Mouse (Mus musculus): ENCODE results near the gene Asxl2. TPM values are rescaled to one million over a fixed set of nuclear protein-coding genes. Genes with fewer than 3 reads are reported as not detected.

Asxl2 gene
- total RNA-seq, 2 experiments from 2014 or later = 25.3 to 29.7 TPM

DNA sequence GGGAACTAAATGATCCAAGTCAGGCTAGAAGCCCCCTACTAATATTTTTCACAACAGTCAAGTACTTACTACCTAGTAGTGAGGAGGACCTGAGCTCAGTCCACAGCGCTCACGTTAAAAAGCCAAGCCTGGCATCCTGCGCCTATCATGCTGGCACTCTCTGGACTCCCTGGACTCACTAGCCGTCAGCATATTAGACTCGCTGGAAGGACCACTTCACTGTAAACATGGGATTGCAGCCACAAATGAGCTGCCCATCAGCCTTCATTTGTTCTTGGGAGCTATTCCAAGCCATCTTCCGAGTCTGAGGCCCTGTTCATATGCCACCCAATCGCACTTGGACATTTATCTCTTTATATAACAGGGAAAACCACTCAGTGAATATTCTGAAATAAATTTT, 114.2 kb downstream of the Asxl2 start:
- no peak for DNase-seq (ENCODE audit: low spot score in 2 of 2)

DNA sequence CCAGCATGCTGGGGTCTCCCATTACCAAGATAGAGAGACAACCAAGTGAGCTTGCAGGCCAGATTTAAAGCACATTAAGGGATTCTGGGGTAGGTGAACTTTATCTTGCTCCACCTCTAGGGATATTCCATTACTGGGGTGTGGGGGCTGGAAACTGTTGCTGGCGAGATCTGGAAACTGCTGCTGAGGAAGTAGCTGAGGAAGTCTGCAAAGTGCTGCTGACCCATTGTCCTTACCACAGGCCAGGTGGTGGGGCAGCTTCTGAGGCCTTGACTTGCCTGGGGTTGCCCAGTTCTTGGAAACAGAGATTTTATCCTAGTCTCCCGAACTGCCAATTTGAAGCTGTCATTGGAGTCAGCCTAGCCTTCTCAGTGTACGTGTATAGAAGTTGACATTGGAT, 118.8 kb downstream of the Asxl2 start:
- DNase-seq (ENCODE audit: low spot score in 2 of 2) = no peak

DNA sequence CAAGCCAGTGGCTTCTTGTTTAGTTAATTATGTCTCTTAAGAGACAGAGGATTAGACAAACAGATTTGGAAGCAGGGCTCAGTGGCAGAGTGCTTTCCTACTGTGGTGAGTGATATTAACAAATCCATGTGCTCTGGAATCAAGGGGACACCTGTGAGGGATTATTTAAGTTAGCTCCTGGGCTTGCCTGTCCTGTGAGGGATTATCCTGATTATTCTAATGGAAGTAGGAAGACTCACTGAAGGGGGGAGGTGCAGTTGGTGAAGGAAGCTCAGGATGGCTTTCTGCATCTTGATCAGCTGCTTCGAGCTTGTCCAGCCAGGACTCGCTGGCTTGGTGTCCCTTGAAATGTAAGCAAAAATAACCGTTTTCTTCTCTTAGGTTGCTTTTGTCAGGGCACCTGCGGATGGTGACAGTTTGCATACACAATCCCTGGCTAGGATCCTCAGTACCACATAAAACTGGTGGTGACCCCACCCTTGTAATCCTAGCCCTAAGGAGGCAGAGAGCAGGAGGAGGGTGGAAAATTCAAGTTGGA, 119.5 kb downstream of the Asxl2 start:
- DNase-seq (ENCODE audit: low spot score in 2 of 2) = no peak

DNA sequence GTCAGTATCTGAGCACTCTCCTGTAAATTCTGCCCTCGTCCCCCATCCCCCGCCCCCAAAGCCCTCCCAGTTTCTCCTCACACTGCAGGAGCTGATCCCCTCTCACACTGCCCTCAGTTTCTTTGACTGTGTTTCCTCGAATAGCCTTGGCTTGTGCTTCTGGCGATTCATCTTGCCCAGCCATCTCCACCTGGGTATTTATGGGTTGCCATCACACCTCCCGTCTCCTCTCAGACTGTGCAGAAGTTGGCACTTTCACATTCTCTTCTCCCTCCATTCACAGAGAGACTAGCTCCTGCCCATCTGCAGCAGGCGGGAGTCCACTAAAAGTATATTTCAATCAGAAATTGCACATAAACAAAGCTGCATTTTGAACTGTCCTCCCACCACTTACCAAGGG, 120.1 kb downstream of the Asxl2 start:
- DNase-seq (ENCODE audit: low spot score in 2 of 2) = no peak

DNA sequence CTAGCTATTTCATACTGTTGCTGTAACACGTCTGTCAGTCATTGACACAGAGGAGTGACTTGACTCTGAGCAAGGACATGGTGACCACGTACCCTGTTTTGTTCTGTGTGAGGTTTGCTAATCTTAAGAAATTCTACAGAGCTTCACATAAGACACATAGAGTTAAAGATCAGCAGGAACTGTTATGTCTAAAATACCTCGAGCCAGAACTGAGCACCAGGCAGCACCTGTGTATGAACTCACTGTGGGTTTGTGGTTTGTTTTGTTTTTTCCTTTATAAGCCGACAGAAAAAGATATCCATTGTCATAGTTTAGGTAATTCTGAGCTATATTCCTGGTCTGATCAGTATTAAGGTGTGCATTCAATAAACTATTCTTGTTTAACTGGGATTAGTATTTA, 120.8 kb downstream of the Asxl2 start:
- DNase-seq (ENCODE audit: low spot score in 2 of 2) = no peak

DNA sequence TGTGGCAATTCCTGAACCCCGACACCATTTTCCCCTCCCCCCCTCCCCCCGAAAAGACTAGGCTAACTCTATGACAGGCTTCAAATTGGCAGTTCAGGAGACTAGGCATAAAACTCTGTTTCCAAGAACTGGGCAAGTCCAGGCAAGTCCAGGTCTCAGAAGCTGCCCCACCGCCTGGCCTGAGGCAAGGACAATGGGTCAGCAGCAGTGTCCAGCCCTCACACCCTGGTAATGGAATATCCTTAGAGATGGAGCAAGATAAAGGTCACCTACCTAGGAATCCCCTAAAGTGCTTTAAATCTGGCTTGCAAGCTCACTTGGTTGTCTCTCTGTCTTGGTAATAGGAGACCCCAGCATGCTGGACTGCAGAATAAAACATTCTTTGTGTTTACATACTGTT, 121.3 kb downstream of the Asxl2 start:
- DNase-seq (ENCODE audit: low spot score in 2 of 2) = no peak

DNA sequence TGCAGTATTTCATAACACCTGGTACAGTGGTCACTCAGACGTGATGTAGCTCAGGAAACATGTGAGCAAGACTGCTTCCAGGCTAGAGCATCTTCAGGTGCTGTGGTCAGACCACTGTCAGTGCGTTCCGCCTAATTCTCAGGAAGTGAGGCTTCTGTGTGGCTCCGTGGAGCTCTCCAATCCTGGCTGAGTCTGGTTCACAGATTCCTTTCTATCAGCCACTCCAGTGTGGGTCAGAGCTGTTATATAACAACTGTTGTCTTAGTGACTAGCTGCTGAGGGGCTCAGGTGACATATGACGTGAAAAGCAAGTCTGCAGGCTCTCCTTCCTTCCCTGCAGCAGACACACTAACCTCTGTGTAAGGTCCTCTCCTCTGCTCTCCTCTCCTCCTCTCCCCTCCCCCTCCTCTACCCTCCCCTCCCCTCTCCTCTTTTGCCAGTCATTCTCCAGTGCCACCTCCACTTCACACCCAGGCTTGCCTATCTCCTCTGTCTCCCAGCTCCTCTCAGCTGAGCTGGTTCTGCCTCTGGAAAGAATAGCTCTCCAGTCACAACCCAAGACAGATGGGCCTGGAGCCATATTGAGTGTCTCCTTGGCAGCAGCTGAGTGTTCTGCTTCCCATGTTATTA, 122.0 kb downstream of the Asxl2 start:
- no peak for DNase-seq (ENCODE audit: low spot score in 2 of 2)

DNA sequence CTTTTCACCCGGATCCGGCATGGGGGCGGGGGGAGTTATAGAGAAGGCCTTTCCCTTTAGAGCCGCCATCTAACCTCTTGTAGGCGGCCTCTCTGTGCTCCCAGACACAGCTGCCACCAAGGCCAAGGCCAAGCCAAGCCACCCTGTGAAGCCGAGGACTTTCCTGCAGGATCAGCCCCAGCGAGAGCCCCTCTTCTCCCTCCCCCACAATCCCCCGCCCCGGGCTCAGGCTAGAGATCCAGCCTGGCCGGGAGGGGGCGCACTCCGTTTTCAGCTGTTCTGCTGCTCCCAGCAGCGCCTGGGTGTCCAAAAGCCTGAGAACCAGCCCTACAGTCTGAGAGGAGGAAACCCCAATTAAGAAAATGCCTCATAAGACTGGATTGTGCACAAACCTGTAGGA, 123.6 kb downstream of the Asxl2 start:
- no peak for DNase-seq (ENCODE audit: low spot score in 2 of 2)

Other genes with a start within 250 kb of the Asxl2 start
- 100 to 1,000 TPM; 196 to 210 TPM for gene Rab10, start 116.9 kb upstream of the Asxl2 start, total RNA-seq (2021)
- 10 to 100 TPM; 12.7 to 12.8 TPM for gene Kif3c, start 61.7 kb upstream of the Asxl2 start, total RNA-seq (2021)
- 10 to 100 TPM; 10.1 to 10.9 TPM for gene Dtnb, start 145.5 kb downstream of the Asxl2 start, total RNA-seq (2021)

Measured in gastrocnemius, postnatal 4 days (tissue).